Mouse (Mus musculus) MEL (cell line): ENCODE results near the gene Magel2. TPM values are rescaled to one million over a fixed set of nuclear protein-coding genes. Genes with fewer than 3 reads are reported as not detected.

Source experiments
- DNase-seq: peaks from one replicate; pipeline ENCODE4 v3.0.0; 2011; ENCODE audit warnings: low read depth, low spot score
- H3K27ac ChIP-seq: 2 replicates; pipeline ENCODE4 v1.5.1; 2012; ENCODE audit warnings: low read depth, mild to moderate bottlenecking, control low read depth, low read length, moderate library complexity; ENCODE audit not compliant: control insufficient read depth
- H3K27me3 ChIP-seq, 2 experiments: fragments of 150-350 bp in 1 of 2; sonication (generic) in 1 of 2; 2 replicates each; pipeline ENCODE4 v1.6.1; 2012; ENCODE audit warnings: low read length in 2 of 2, mild to moderate bottlenecking in 2 of 2, improper control_type of control experiment in 1 of 2, moderate library complexity in 1 of 2; ENCODE audit not compliant: insufficient read depth in 2 of 2, control insufficient read depth in 1 of 2
- H3K36me3 ChIP-seq, 2 experiments: 2 replicates each; pipeline ENCODE4 v1.6.1; 2012 to 2014; ENCODE audit warnings: low read length in 2 of 2, improper control_type of control experiment in 1 of 2, inconsistent platforms in 1 of 2, mild to moderate bottlenecking in 1 of 2; ENCODE audit not compliant: insufficient read depth in 2 of 2, control insufficient read depth in 1 of 2
- H3K4me1 ChIP-seq, 2 experiments: fragments of 150-350 bp in 1 of 2; sonication (generic) in 1 of 2; 2 replicates each; pipeline ENCODE4 v1.6.1; 2012; ENCODE audit warnings: low read length in 2 of 2, improper control_type of control experiment in 1 of 2, mild to moderate bottlenecking in 1 of 2; ENCODE audit not compliant: insufficient read depth in 2 of 2, control insufficient read depth in 1 of 2
- H3K4me3 ChIP-seq, 2 experiments: fragments of 150-350 bp in 1 of 2; sonication (generic) in 1 of 2; 2 replicates each; pipeline ENCODE4 v1.5.1; 2012; ENCODE audit warnings: low read depth in 2 of 2, low read length in 2 of 2, mild to moderate bottlenecking in 2 of 2, moderate library complexity in 2 of 2, control low read depth in 1 of 2, improper control_type of control experiment in 1 of 2; ENCODE audit not compliant: control insufficient read depth in 1 of 2, insufficient read depth in 1 of 2
- H3K79me2 ChIP-seq: 2 replicates; pipeline ENCODE4 v1.6.1; 2012; ENCODE audit warnings: mild to moderate bottlenecking, low read length, moderate library complexity; ENCODE audit not compliant: control insufficient read depth, poor library complexity, insufficient read depth
- H3K9ac ChIP-seq: 2 replicates; pipeline ENCODE4 v1.6.1; 2012; ENCODE audit warnings: low read depth, mild to moderate bottlenecking, control low read depth, low read length, moderate library complexity; ENCODE audit not compliant: control insufficient read depth, poor library complexity, severe bottlenecking
- H3K9me3 ChIP-seq: fragments of 150-350 bp; sonication (generic); replicated peaks from 2 replicates; pipeline ENCODE4 v1.6.1; 2012; ENCODE audit warnings: mild to moderate bottlenecking, low read length, improper control_type of control experiment, moderate library complexity; ENCODE audit not compliant: insufficient read depth
- ELF1 ChIP-seq: IDR thresholded peaks from 2 replicates; pipeline ENCODE4 v1.6.1; 2014; ENCODE audit warnings: low read depth, mild to moderate bottlenecking, inconsistent platforms, low read length, improper control_type of control experiment, moderate library complexity
- EP300 ChIP-seq, 2 experiments: IDR thresholded peaks; 2 replicates each; pipeline ENCODE4 v1.6.1; 2011; ENCODE audit warnings: improper control_type of control experiment in 2 of 2, low read length in 2 of 2, low read depth in 1 of 2, mild to moderate bottlenecking in 1 of 2
- MAX ChIP-seq: IDR thresholded peaks from 2 replicates; pipeline ENCODE4 v1.6.1; 2011; ENCODE audit warnings: low read length, improper control_type of control experiment
- MAZ ChIP-seq: IDR thresholded peaks from 2 replicates; pipeline ENCODE4 v1.6.1; 2012; ENCODE audit warnings: low read depth, mild to moderate bottlenecking, inconsistent platforms, low read length, improper control_type of control experiment
- POLR2AphosphoS2 ChIP-seq: IDR thresholded peaks from 2 replicates; pipeline ENCODE4 v1.6.1; 2011; ENCODE audit warnings: low read length, improper control_type of control experiment
- POLR2AphosphoS5 ChIP-seq: IDR thresholded peaks from 2 replicates; pipeline ENCODE4 v1.6.1; 2012; ENCODE audit warnings: low read depth, borderline replicate concordance, mild to moderate bottlenecking, inconsistent platforms, low read length, moderate library complexity, mixed read lengths
- RCOR1 ChIP-seq: IDR thresholded peaks from 2 replicates; pipeline ENCODE4 v1.6.1; 2012; ENCODE audit warnings: low read depth, mild to moderate bottlenecking, inconsistent platforms, low read length, improper control_type of control experiment
- SMC3 ChIP-seq: IDR thresholded peaks from 2 replicates; pipeline ENCODE4 v1.6.1; 2011; ENCODE audit warnings: low read depth, low read length, improper control_type of control experiment
- ZC3H11A ChIP-seq: IDR thresholded peaks from 2 replicates; pipeline ENCODE4 v1.6.1; 2012; ENCODE audit warnings: low read depth, mild to moderate bottlenecking, inconsistent platforms, low read length, improper control_type of control experiment
- ZMIZ1 ChIP-seq: IDR thresholded peaks from 2 replicates; pipeline ENCODE4 v1.6.1; 2012; ENCODE audit warnings: low read depth, mild to moderate bottlenecking, inconsistent platforms, low read length, improper control_type of control experiment, moderate library complexity
- ZNF384 ChIP-seq: IDR thresholded peaks from 2 replicates; pipeline ENCODE4 v1.6.1; 2012; ENCODE audit warnings: low read depth, mild to moderate bottlenecking, inconsistent platforms, low read length, improper control_type of control experiment
- polyA plus RNA-seq, 2 experiments: library from polyadenylated mRNA; stranded (reverse) in 1 of 2; unstranded in 1 of 2; fragments of >175 nt in 1 of 2; fragments of >200 nt in 1 of 2; gene quantifications; 2 replicates each; pipeline versions ENCODE4 v1.2.1 to v1.2.4; 2012; ENCODE audit warnings: low replicate concordance in 2 of 2, low read depth in 1 of 2; ENCODE audit not compliant: insufficient read length in 2 of 2, insufficient read depth in 1 of 2, missing spikeins in 1 of 2
- total RNA-seq: library from RNA; depleted of rRNA; stranded (reverse); fragments of 300-350 nt; gene quantifications from 2 replicates; pipeline ENCODE4 v1.2.3, GENCODE M21; 2012

Gene Magel2
- total and polyA plus RNA-seq, 3 experiments = not detected

GRCm38 (mm10) chr7:62346269-62346668, 30.5 kb upstream of the Magel2 start, which contains the start of gene Ndn:
TSS of gene Ndn (plus strand) at chr7:62346569.
- Histone ChIP-seq H3K79me2 (no peaks in the 10 kb centered on the region), H3K4me1 (no peaks in the 10 kb centered on the region), H3K9ac (no peak within 1 kb of the TSS), H3K27ac (no peak within 1 kb of the TSS), H3K36me3 (no peaks in the 10 kb centered on the region), H3K27me3 (no peaks in the 10 kb centered on the region), H3K4me3 (no peak within 1 kb of the TSS), H3K9me3 (no peaks in the 10 kb centered on the region)
- TF ChIP-seq MAX (no peak), POLR2AphosphoS2 (no peak), ZMIZ1 (no peak), MAZ (no peak), SMC3 (no peak)
- DNase-seq = no peak

GRCm38 (mm10) chr7:62348106-62348803, 28.6 kb upstream of the Magel2 start:
- Histone ChIP-seq H3K27ac (no peak overlapping the region), H3K9ac (no peak overlapping the region), H3K36me3 (no peaks in the 10 kb centered on the region), H3K27me3 (no peaks in the 10 kb centered on the region), H3K9me3 (no peaks in the 10 kb centered on the region), H3K79me2 (no peaks in the 10 kb centered on the region), H3K4me1 (no peaks in the 10 kb centered on the region)
- DNase-seq = no peak
- no peak for TF ChIP-seq RCOR1
- no peak for TF ChIP-seq ELF1
- no peak for TF ChIP-seq EP300 (IDR thresholded peaks at IDR 0.05; ENCODE audit: low read depth in 1 of 2, low read length in 2 of 2)
- TF ChIP-seq, all 39 proteins: peak for 0
- no peak overlapping the region for H3K4me3 ChIP-seq

GRCm38 (mm10) chr7:62348804-62349190, 28.0 kb upstream of the Magel2 start:
- Histone ChIP-seq H3K27ac (no peak overlapping the region), H3K79me2 (no peaks in the 10 kb centered on the region), H3K27me3 (no peaks in the 10 kb centered on the region), H3K4me3 (no peak overlapping the region), H3K9ac (no peak overlapping the region), H3K9me3 (no peaks in the 10 kb centered on the region), H3K36me3 (no peaks in the 10 kb centered on the region), H3K4me1 (no peaks in the 10 kb centered on the region)
- no peak for DNase-seq
- TF ChIP-seq ZNF384 (no peak), ZC3H11A (no peak), ELF1 (no peak), POLR2AphosphoS5 (no peak)
